ENCODE assay signal across 9 mouse cellular contexts in the genomic region with DNA sequence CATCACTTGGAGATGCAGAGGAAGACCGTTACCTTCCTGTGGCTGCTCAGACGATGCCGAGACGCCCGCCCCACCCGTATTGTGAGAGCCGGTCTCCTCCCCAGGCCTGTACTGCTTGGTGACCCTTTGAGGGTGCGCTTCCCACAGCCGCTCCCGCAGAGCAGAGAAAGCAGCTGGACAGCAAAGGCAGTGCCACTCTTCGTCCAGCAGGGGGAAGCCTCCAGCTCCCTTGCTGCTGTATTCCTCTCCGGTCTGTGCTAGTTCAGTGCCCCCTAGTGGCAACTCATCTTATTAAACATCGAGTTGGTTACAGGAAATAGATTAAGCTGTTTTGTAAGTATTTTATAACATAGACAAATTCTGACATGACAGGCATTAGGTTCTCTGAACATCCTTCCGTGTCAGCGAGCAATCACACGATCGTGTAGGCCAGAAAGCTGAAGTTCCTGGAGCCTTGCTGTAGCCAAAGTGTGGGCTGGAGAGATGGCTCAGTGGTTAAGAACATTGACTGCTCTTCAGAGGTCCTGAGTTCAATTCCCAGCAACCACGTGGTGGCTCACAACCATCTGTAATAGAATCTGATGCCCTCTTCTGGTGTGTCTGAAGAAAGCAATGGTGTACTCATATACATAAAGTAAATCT.
DNase-seq lines count a peak whose midpoint lies in the region; ATAC-seq and TF ChIP-seq lines count a peak whose summit lies in the region.
"Had no signal": no experiment of that assay in that cellular context is flagged by ENCODE, and none has a peak within 500 bp of the region (broad histone marks: within the 10 kb centered on the region; RNA-seq: fewer than 3 reads in every experiment).

No protein-coding gene starts in this region.

- H3K4me2 ChIP-seq in forebrain, embryonic 14.5 days (ENCODE audit: low read length) = peak overlapping the region; percentile 46
- H3K4me2 ChIP-seq in liver, embryonic 16.5 days (ENCODE audit: low read depth, low read length) = peak overlapping the region; percentile 14; the same call in 1 of the 2 replicates
- peak overlapping the region; percentile 33; the same call in 1 of the 2 replicates for H3K4me2 ChIP-seq in neural tube, embryonic 14.5 days (ENCODE audit: low read depth, low read length)

- no peaks in the 10 kb centered on the region for H3K4me1 ChIP-seq in forebrain, embryonic 14.5 days (ENCODE audit: control insufficient read depth, insufficient read depth, low read length)
- no peaks in the 10 kb centered on the region for H3K4me1 ChIP-seq in liver, embryonic 16.5 days (ENCODE audit: control insufficient read depth, low read depth, low read length)
- H3K4me1 ChIP-seq in neural tube, embryonic 14.5 days (ENCODE audit: control insufficient read depth, insufficient read depth, low read length) = no peaks in the 10 kb centered on the region
- peaks cover 4% of the 10 kb centered on the region; the same call in 1 of the 2 replicates for H3K4me1 ChIP-seq in testis, adult 2 months (ENCODE audit: control insufficient read depth, insufficient read depth, low read length)

- H3K4me3 ChIP-seq in forebrain, embryonic 14.5 days (ENCODE audit: low read depth, low read length) = no peak overlapping the region
- H3K4me3 ChIP-seq in liver, embryonic 16.5 days (ENCODE audit: low read depth, low read length) = no peak overlapping the region
- no peak overlapping the region for H3K4me3 ChIP-seq in neural tube, embryonic 14.5 days (ENCODE audit: low read depth, low read length)
- H3K4me3 ChIP-seq in testis, adult 2 months (ENCODE audit: control insufficient read depth, low read depth, low read length) = no peak overlapping the region
- H3K4me3 ChIP-seq: myocyte had no signal

- 10% methylated on average over 18 of the region's 18 CpGs for WGBS in forebrain, embryonic 14.5 days
- 3% methylated on average over 18 of the region's 18 CpGs for WGBS in large intestine, adult 2 months
- WGBS in liver, embryonic 16.5 days (ENCODE audit: insufficient replicate concordance) = 4% methylated on average over 18 of the region's 18 CpGs
- 7% methylated on average over 18 of the region's 18 CpGs for WGBS in neural tube, embryonic 14.5 days

- no peaks in the 10 kb centered on the region for H3K9me3 ChIP-seq in forebrain, embryonic 14.5 days (replicated peaks; ENCODE audit: control insufficient read depth, low read length)
- no peaks in the 10 kb centered on the region for H3K9me3 ChIP-seq in liver, embryonic 16.5 days (replicated peaks; ENCODE audit: control insufficient read depth, low read length)
- H3K9me3 ChIP-seq in neural tube, embryonic 14.5 days (ENCODE audit: control insufficient read depth, low read length) = no peaks in the 10 kb centered on the region

- peak; percentile 93 for DNase-seq in ES-CJ7 (ENCODE audit: low read depth, low spot score)
- peak; percentile 96 for DNase-seq in forebrain, embryonic 14.5 days (ENCODE audit: low spot score)
- peak; percentile 86 to 93 for DNase-seq in heart, postnatal 14 days
- peak; percentile 81 for DNase-seq in large intestine, adult 2 months (ENCODE audit: low read depth, low spot score)

- H3K27me3 ChIP-seq in forebrain, embryonic 14.5 days (replicated peaks; ENCODE audit: control insufficient read depth, insufficient read depth, low read length) = no peaks in the 10 kb centered on the region
- no peaks in the 10 kb centered on the region for H3K27me3 ChIP-seq in liver, embryonic 16.5 days (ENCODE audit: control insufficient read depth, insufficient read depth, low read depth, low read length)
- H3K27me3 ChIP-seq in neural tube, embryonic 14.5 days (ENCODE audit: control insufficient read depth, insufficient read depth, low read length) = no peaks in the 10 kb centered on the region
- H3K27me3 ChIP-seq in testis, adult 2 months (ENCODE audit: control insufficient read depth, insufficient read depth, low read length) = no peaks in the 10 kb centered on the region

- peak; percentile 98 for TF ChIP-seq CTCF in testis, adult 2 months (IDR thresholded peaks at IDR 0.05; ENCODE audit: control insufficient read depth, insufficient read depth, insufficient replicate concordance, low read depth, low read length)

- intact Hi-C loops in heart, postnatal 14 days (cut with DNase I) = loop anchor here (5.0 kb wide), 4 partner anchors 185 to 390 kb away; partner anchors contain the start of gene Slc38a2

- peak overlapping the region; percentile 59; the same call in 1 of the 2 replicates for H3K9ac ChIP-seq in forebrain, embryonic 14.5 days (ENCODE audit: low read length)
- H3K9ac ChIP-seq in liver, embryonic 16.5 days (ENCODE audit: low read depth, low read length) = no peak overlapping the region
- no peak overlapping the region for H3K9ac ChIP-seq in neural tube, embryonic 14.5 days (replicated peaks; ENCODE audit: low read depth, low read length)

- no peak for TF ChIP-seq POLR2A in testis, adult 2 months (IDR thresholded peaks at IDR 0.05; ENCODE audit: control insufficient read depth, low read depth, low read length)

- peak; percentile 96 for ATAC-seq in cerebellum, adult (ENCODE audit: insufficient number of reproducible peaks, low FRiP score, low TSS enrichment)
- ATAC-seq in forebrain, embryonic 14.5 days = peak; percentile 96
- ATAC-seq in liver, embryonic 16.5 days (ENCODE audit: low read depth) = peak; percentile 77
- peak; percentile 89 for ATAC-seq in neural tube, embryonic 14.5 days (ENCODE audit: low read depth)

- no peaks in the 10 kb centered on the region for H3K36me3 ChIP-seq in forebrain, embryonic 14.5 days (ENCODE audit: control insufficient read depth, insufficient read depth, low read length)
- no peaks in the 10 kb centered on the region for H3K36me3 ChIP-seq in liver, embryonic 16.5 days (ENCODE audit: control insufficient read depth, insufficient read depth)
- H3K36me3 ChIP-seq in neural tube, embryonic 14.5 days (ENCODE audit: control insufficient read depth, insufficient read depth, low read length) = no peaks in the 10 kb centered on the region
- H3K36me3 ChIP-seq in testis, adult 2 months (ENCODE audit: control insufficient read depth, insufficient read depth, low read length) = no peaks in the 10 kb centered on the region

- H3K27ac ChIP-seq in forebrain, embryonic 14.5 days (ENCODE audit: low read depth, low read length) = no peak overlapping the region
- H3K27ac ChIP-seq in liver, embryonic 16.5 days (ENCODE audit: low read length) = no peak overlapping the region
- no peak overlapping the region for H3K27ac ChIP-seq in neural tube, embryonic 14.5 days (ENCODE audit: low read depth, low read length)
- H3K27ac ChIP-seq in testis, adult 2 months (ENCODE audit: control insufficient read depth, insufficient read depth, low read depth, low read length) = no peak overlapping the region
